Mouse (Mus musculus) liver, adult (tissue): ENCODE data around the gene Pde12.

Experiments used
- GATA4 ChIP-seq: IDR thresholded peaks from 2 replicates; pipeline ENCODE4 v1.6.1; 2014; ENCODE audit warnings: mild to moderate bottlenecking, low read length; ENCODE audit not compliant: insufficient replicate concordance

The Pde12 gene

DNA sequence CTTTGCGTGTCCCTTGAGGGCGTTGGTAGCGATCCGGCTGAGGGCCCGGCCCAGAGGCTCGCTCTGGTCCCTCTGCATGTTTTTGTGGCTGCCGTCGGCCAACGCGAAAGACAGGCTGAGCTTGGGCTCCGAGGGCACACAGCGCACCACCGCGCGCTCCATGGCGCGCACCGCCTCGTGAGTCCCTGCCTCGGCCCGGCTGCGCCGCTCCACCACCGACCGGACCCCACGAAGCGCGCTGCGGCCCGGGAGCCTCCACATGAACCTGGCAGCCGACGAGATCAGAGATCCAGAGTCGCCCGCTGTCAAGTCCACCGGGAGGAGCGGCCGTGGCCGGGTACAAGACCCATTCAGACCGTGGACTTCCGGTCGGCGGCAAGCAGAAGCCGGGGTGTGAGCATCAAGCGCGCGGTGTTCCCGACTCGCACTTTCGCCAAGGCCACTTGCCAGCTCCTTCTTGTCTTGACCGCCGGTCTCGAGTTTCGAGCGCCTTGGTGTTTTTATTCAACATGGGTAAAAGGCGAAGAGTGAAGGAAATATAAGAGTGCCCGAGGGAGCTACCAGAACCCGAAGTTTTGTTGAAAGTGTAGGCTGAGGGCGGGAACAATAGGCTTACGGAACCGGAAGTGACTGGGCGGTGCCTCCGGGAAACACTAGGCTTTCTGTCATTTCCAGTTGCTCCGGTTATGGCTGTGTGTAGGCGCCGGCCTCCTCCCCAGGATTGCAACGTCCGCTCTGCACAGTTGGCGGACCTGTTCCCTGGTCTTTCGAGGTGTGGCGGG is at the start of gene Pde12:
Gene Pde12 (minus strand): TSS at position 592 of the 782 bp plus-strand sequence.
- no peak for TF ChIP-seq GATA4

DNA sequence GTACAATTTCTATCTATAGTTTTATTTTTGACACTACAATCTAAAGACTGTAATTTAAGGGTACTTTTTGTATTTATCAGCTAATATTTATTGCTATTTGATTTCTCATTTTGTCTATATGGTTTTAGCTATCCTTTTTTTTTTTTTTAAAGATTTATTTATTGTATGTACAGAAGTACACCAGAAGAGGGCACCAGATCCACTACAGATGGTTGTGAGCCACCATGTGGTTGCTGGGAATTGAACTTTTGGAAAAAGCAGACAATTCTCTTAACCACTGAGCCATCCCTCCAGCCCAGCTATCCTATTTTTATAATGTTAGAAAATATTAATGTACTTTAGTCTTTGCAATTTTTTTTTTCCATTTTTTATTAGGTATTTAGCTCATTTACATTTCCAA is 28.2 kb upstream of the Pde12 start:
- TF ChIP-seq GATA4: no peak

DNA sequence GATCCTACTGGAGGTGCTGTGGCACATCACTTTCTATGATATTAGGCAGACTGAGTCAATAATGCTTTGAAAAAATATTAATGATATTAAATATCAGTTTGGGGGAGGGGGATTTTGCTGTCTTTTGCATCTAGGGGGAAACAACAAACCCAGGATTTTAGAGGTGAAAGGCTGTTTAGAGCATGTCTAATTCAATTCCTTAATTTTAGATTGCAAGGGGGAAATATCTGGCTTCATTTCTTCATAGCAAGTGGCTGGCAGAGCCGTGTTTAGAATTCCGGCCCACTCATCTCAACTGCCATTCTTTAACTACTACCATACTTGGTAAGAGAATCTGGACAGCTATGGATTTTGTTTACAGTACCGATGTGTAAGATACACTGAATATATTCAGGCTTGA is 23.3 kb upstream of the Pde12 start, which contains the start of gene Dnah12:
Gene Dnah12 (plus strand): TSS at position 301 of the 400 bp plus-strand sequence.
- TF ChIP-seq GATA4: no peak

DNA sequence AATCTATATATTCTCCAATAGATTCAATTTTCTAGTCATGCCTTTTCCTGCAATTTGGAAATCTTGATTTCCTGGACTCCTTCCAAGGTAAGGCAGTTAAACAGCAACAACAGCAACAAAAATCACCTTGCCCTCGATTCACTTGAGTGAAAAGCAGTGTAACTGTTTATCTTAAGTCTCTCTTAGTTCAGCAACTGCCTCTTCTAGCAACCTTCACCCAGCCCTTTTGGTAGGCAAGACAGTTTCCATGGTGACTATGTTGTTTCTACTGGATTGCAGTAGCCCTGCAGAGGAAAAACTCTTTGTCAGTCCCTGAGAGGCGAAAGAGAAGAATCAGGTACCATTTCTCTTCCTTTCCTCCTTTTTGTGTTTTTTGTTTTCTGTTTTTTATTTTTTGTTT is 21.7 kb upstream of the Pde12 start:
- TF ChIP-seq GATA4: no peak

DNA sequence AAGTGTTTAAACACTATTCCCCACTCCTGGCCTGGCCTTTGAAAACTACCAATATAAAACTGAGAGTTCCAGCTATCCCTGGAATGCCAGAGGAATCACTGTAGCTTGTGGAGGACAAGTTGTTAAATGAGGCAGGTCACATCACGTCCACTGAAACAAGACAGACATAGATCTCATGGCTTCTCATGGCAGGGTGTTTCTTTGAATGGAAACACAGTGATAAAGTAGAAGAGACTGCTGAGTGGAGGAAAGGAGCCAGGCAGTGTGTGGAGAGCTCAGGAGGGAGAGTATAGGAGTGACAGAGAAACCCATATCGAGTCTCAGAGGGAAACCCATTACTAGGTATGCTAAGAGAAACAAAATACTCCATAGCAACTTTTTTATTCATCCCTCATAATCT is 21.0 kb upstream of the Pde12 start:
- no peak for TF ChIP-seq GATA4

DNA sequence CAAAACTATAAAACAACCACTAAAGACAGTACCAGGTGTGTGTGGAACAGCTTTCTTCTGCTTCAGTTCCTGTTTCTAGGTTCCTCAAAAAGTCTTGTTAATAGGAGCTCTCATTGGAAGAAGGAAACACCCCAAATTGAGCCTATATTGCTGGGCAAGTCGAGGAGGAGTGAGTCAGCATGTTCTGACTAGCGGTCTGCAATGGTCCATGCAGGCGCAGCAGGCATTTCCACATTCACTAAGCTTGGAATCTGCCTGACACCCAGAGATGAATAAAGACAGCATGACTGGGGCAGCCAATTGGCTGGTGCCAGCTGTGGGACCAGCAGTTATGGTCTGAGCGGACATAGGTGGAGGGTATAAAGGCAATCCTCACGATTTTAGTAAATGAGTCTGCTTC is 6.1 kb upstream of the Pde12 start:
- TF ChIP-seq GATA4: no peak

DNA sequence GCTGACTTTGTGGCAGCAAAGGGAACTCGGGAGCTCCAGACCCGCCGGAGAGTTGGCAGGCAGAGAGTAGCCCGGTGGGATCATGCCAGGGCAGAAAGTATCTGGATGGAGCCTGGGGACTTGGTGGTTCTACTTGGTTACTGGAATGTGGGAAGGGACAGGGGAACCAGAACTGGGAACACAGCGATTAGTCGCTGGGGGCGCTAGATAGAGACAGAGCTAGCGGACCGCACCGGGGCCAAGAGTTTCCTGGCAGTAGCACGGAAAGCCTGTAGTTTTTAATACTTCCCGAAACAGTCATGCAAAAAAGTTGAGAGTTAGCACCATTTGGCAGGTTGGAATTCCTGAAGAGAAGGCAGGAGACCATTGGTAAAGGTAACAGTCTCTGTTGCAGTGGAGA is 5.7 kb upstream of the Pde12 start:
- TF ChIP-seq GATA4: no peak

DNA sequence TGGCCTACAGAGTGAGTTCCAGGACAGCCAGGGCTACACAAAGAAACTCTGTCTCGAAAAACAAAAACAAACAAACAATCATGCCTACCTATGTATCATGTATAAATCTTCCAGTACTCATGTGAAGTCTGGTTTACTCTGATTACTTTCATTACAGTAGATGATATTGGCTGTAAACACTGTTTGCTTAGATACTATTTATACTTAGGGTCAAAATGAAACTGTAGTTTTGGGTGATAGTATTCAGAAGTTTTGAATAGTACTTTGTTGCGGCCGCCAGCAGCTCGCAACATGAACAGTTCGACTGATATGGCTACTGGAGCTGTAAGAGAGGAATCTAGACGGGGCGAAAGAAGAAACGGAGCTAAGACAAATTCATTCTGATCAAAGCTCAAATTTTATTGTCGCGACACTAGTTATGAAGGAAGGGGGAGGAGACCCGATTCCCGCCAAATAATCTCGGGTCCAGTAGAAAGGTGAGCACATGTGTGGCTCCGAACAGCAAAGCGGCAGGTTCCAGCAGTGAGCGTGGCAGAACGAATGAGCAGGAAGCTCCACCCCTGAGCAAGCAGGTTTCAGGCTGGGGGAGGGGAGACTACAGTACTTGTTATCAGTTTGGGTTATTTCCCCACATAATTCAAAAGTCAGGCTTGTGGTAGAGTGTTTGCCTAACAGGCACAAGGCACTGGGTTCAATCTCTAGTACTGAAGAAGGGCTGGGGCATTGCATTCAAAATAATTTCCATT is 2.4 kb upstream of the Pde12 start:
- TF ChIP-seq GATA4: peak; percentile 7; the same call in 1 of the 2 replicates

DNA sequence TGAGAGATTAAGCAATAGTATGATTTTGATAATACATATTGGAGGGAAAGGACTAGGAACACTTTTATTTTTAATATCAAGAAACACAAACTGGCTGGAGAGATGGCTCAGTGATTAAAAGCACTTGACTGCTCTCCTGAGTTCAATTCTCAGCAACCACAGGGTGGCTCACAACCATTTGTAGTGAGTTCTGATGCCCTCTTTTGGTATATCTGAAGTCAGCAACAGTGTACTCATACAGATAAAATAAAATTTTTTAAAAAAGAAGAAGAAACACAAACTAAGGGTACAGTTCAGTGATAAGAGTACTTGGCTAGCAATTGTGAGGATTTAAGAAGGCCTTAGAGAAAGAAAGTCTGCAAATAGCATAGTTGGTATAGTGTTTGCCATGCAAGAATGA is 1.3 kb upstream of the Pde12 start:
- no peak for TF ChIP-seq GATA4

DNA sequence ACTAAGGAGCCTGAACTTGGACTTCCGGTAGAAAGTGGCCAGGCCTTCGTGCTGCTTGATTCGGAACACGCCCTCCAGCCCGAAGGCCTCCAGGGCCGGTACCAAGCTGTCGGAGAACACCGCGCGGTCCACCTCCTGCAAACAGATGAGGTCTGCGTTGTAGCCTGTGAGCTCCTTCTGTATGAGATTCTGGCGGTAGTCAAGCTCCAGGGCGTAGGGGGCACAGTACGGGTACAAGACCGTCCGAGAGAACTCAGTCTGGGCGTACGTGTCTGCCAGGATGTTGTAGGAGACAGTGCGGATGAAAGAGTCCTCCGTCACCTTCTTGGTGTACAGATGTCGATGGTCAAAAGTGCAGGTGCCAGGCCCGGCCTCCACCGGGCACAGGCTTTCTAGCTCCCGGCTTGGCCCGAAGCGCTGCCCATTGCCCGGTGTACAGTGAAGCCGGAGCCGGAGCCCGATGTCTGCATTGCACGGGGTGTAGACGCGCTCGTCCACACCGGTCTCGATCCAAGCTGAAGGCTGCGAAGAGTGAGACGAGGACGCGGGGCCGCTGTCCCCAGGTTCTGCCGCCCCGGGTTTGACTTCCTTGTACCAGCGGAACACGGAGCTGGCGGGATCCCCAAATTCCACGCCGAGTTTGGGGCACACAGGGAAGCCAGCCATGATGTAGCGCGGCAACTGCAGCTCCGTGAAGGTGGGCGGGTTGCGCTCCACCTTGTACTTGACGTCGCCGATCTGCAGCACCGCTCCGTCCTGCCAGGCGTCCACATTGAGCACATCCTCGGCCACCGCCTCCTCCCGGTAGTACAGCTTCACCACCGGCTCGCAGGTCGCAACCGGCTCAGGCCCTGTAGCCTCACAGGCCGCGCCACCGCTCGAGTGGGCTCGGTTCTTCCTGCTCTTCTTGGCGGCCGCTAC is 1.1 kb downstream of the Pde12 start:
- no peak for TF ChIP-seq GATA4

DNA sequence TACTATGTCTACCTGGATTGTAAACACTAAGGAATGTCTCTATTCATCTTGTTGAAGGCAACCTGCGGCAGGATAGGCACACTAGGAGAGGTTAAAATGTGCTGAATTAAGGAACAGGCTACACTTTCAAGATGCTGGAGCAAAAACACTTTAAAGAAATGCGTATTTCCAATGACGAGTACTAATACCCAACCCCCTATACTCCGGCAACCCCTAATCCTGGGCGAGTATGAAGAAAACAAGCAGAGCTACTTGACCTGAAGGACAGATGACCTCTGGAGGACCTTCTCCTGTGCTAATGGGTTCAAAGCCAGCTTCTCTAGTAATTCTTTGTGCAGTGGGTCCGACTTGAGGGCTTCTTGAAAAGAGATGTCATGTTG is 1.7 kb downstream of the Pde12 start:
- TF ChIP-seq GATA4: no peak

DNA sequence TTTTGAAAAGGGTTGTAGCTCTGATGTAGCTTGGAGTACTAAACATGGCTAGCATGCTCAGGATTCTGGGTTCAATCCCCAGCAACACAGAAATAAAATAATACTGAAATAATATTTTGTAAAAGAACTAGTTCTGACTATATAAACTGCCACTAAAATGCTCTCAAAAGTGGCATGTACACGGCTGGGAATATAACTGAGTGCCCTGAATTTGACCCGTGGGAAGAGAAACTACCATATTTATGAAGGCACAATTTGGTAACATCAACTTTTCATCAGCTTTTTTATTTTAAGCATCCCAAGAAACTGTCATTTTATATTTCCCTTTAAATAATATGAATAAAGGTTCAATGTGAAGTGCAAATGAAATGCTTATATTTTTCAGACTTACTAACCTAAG is 5.8 kb downstream of the Pde12 start:
- TF ChIP-seq GATA4: no peak

DNA sequence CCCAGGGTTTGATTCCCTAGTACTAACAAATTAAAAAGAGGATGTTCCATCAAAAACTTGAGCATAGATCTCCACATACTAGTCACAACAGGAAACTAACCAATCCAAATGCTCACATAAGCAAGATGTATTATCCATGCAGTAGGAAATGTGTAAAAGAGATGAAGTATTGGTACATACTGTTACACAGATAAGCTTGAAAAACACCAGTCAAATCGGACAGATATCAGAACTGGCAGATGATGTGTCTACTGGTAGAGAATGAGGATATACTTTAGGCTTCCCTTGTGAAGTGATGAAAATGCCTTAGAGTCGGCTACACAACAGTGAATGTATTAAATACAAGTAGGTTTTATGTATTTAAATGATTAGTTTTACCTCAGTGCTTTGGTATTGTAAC is 7.2 kb downstream of the Pde12 start:
- no peak for TF ChIP-seq GATA4

DNA sequence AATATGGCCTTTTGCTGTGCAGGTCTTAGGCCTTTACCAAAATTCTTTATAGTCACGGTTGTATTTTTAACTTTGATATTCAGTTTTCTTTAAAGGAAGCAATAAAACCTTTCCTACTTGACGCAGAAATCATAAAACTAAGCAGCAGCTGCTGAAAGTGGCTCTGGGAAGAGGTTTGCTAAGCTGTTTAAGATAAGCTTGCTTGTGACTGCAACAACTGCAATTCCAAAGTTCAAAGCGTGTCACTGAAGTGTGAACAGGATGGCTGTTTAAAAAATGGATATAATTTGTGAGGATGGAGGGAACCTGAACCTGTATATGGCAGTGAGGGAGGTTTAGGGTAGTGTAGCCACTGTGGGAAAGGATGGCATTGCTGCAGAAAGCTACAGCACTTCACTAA is 7.7 kb downstream of the Pde12 start:
- TF ChIP-seq GATA4: no peak

DNA sequence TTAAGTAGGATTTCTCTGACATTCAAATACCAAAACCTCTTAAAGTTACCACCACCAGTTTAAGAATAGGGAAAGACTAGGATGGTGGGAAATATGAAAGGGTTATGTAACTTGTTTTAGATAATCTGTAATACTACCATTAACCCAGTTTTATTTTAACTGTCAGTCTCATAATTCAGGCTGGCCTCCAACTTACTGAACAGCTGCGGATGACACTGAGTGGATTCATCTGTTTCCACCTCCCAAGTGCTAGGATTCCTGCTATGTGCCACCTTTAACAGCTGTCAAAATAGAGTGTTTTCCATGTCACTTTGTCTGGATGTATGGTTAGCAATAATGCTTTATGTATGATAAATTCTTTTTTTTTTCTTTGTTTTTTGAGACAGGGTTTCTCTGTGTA is 9.4 kb downstream of the Pde12 start:
- TF ChIP-seq GATA4: no peak
